Mouse (Mus musculus): ENCODE measurements at regions not wholly inside any gene's neighbourhood (a gene's known extent, or its start where the extent isn't known, plus 50 kb on each side); places are given as distances from the start of the nearest gene placed in this dataset.

- TF ChIP-seq CTCF (IDR thresholded peaks at IDR 0.05; ENCODE audit: low read depth) = peak; percentile 73
- peak; percentile 88 for DNase-seq (ENCODE audit: low spot score)
- H3K4me3 ChIP-seq (ENCODE audit: low read length) = no peak overlapping the region
- H3K9ac ChIP-seq (replicated peaks; ENCODE audit: low read length) = no peak overlapping the region
- H3K4me2 ChIP-seq (ENCODE audit: low read depth, low read length) = no peak overlapping the region
- peaks cover 6% of the 10 kb centered on the region; the same call in 1 of the 2 replicates for H3K4me1 ChIP-seq (ENCODE audit: insufficient read depth, low read length)
- no peak overlapping the region for H3K27ac ChIP-seq
- no peaks in the 10 kb centered on the region for H3K27me3 ChIP-seq (ENCODE audit: insufficient read depth, low read length)
- H3K9me3 ChIP-seq (ENCODE audit: low read length) = no peaks in the 10 kb centered on the region
- no peaks in the 10 kb centered on the region for H3K36me3 ChIP-seq (ENCODE audit: insufficient read depth, low read length)
- peak; percentile 96 for ATAC-seq
- WGBS = 38% methylated on average over 7 of the region's 7 CpGs
Measured at GRCm38 (mm10) chr7:136010013-136010412, 293.9 kb upstream of the Mki67 start.

GRCm38 (mm10) chr7:136014706-136015105 is 298.5 kb upstream of the Mki67 start:
- no peak overlapping the region for H3K4me2 ChIP-seq (ENCODE audit: low read depth, low read length)
- 51% methylated on average over 4 of the region's 4 CpGs for WGBS
- H3K4me1 ChIP-seq (ENCODE audit: insufficient read depth, low read length) = no peaks in the 10 kb centered on the region
- no peak overlapping the region for H3K9ac ChIP-seq (replicated peaks; ENCODE audit: low read length)
- H3K27ac ChIP-seq = no peak overlapping the region
- no peak for TF ChIP-seq CTCF (IDR thresholded peaks at IDR 0.05; ENCODE audit: low read depth)
- no peaks in the 10 kb centered on the region for H3K36me3 ChIP-seq (ENCODE audit: insufficient read depth, low read length)
- no peak overlapping the region for H3K4me3 ChIP-seq (ENCODE audit: low read length)
- ATAC-seq (no peak), DNase-seq (ENCODE audit: low spot score) (no peak)
- no peaks in the 10 kb centered on the region for H3K9me3 ChIP-seq (ENCODE audit: low read length)
- H3K27me3 ChIP-seq (ENCODE audit: insufficient read depth, low read length) = no peaks in the 10 kb centered on the region

GRCm38 (mm10) chr7:136016918-136017317 is 300.8 kb upstream of the Mki67 start:
- Histone ChIP-seq H3K4me2 (ENCODE audit: low read depth, low read length) (no peak overlapping the region), H3K9ac (replicated peaks; ENCODE audit: low read length) (no peak overlapping the region), H3K4me3 (ENCODE audit: low read length) (no peak overlapping the region), H3K9me3 (ENCODE audit: low read length) (no peaks in the 10 kb centered on the region), H3K27me3 (ENCODE audit: insufficient read depth, low read length) (no peaks in the 10 kb centered on the region), H3K27ac (no peak overlapping the region), H3K4me1 (ENCODE audit: insufficient read depth, low read length) (no peaks in the 10 kb centered on the region), H3K36me3 (ENCODE audit: insufficient read depth, low read length) (no peaks in the 10 kb centered on the region)
- DNase-seq (ENCODE audit: low spot score) = peak; percentile 38
- WGBS = 58% methylated on average over 8 of the region's 8 CpGs
- TF ChIP-seq CTCF (IDR thresholded peaks at IDR 0.05; ENCODE audit: low read depth) = no peak
- no peak for ATAC-seq

GRCm38 (mm10) chr7:136020577-136020976 is 304.4 kb upstream of the Mki67 start:
- Histone ChIP-seq H3K4me2 (ENCODE audit: low read depth, low read length) (no peak overlapping the region), H3K36me3 (ENCODE audit: insufficient read depth, low read length) (no peaks in the 10 kb centered on the region), H3K9me3 (ENCODE audit: low read length) (no peaks in the 10 kb centered on the region), H3K4me1 (ENCODE audit: insufficient read depth, low read length) (0 out of 2 replicates have a peak, but pooled peaks cover 11% of the 10 kb centered on the region), H3K9ac (replicated peaks; ENCODE audit: low read length) (no peak overlapping the region), H3K27ac (no peak overlapping the region), H3K4me3 (ENCODE audit: low read length) (no peak overlapping the region), H3K27me3 (ENCODE audit: insufficient read depth, low read length) (no peaks in the 10 kb centered on the region)
- no peak for DNase-seq (ENCODE audit: low spot score)
- no peak for TF ChIP-seq CTCF (IDR thresholded peaks at IDR 0.05; ENCODE audit: low read depth)
- WGBS = 57% methylated on average over 7 of the region's 7 CpGs
- ATAC-seq = no peak

GRCm38 (mm10) chr7:136021071-136021470 is 304.9 kb upstream of the Mki67 start:
- Histone ChIP-seq H3K27ac (no peak overlapping the region), H3K4me3 (ENCODE audit: low read length) (no peak overlapping the region), H3K4me1 (ENCODE audit: insufficient read depth, low read length) (0 out of 2 replicates have a peak, but pooled peaks cover 11% of the 10 kb centered on the region), H3K36me3 (ENCODE audit: insufficient read depth, low read length) (no peaks in the 10 kb centered on the region), H3K9ac (replicated peaks; ENCODE audit: low read length) (no peak overlapping the region), H3K9me3 (ENCODE audit: low read length) (no peaks in the 10 kb centered on the region), H3K27me3 (ENCODE audit: insufficient read depth, low read length) (no peaks in the 10 kb centered on the region), H3K4me2 (ENCODE audit: low read depth, low read length) (no peak overlapping the region)
- TF ChIP-seq CTCF (IDR thresholded peaks at IDR 0.05; ENCODE audit: low read depth) = no peak
- DNase-seq (ENCODE audit: low spot score) (no peak), ATAC-seq (no peak)
- WGBS = 68% methylated on average over 2 of the region's 2 CpGs

GRCm38 (mm10) chr7:136022781-136023448 is 306.8 kb upstream of the Mki67 start:
- no peaks in the 10 kb centered on the region for H3K27me3 ChIP-seq (ENCODE audit: insufficient read depth, low read length)
- H3K4me3 ChIP-seq (ENCODE audit: low read length) = no peak overlapping the region
- DNase-seq (ENCODE audit: low spot score) (no peak), ATAC-seq (no peak)
- TF ChIP-seq CTCF (IDR thresholded peaks at IDR 0.05; ENCODE audit: low read depth) = no peak
- H3K4me2 ChIP-seq (ENCODE audit: low read depth, low read length) = no peak overlapping the region
- WGBS = 68% methylated on average over 5 of the region's 5 CpGs
- no peak overlapping the region for H3K9ac ChIP-seq (replicated peaks; ENCODE audit: low read length)
- no peak overlapping the region for H3K27ac ChIP-seq
- peaks cover 19% of the 10 kb centered on the region; the same call in 1 of the 2 replicates for H3K4me1 ChIP-seq (ENCODE audit: insufficient read depth, low read length)
- H3K36me3 ChIP-seq (ENCODE audit: insufficient read depth, low read length) = no peaks in the 10 kb centered on the region
- H3K9me3 ChIP-seq (ENCODE audit: low read length) = no peaks in the 10 kb centered on the region

GRCm38 (mm10) chr7:136026451-136026850 is 310.3 kb upstream of the Mki67 start:
- Histone ChIP-seq H3K4me3 (ENCODE audit: low read length) (no peak overlapping the region), H3K27me3 (ENCODE audit: insufficient read depth, low read length) (no peaks in the 10 kb centered on the region), H3K4me2 (ENCODE audit: low read depth, low read length) (no peak overlapping the region), H3K9ac (replicated peaks; ENCODE audit: low read length) (no peak overlapping the region), H3K36me3 (ENCODE audit: insufficient read depth, low read length) (no peaks in the 10 kb centered on the region), H3K27ac (no peak overlapping the region), H3K9me3 (ENCODE audit: low read length) (no peaks in the 10 kb centered on the region), H3K4me1 (ENCODE audit: insufficient read depth, low read length) (peaks cover 19% of the 10 kb centered on the region; the same call in 1 of the 2 replicates)
- peak; percentile 33 for DNase-seq (ENCODE audit: low spot score)
- TF ChIP-seq CTCF (IDR thresholded peaks at IDR 0.05; ENCODE audit: low read depth) = no peak
- WGBS = 40% methylated on average over 7 of the region's 7 CpGs
- ATAC-seq = no peak

Measured in hindbrain, postnatal 0 days (tissue).